Mouse (Mus musculus) stomach, postnatal 0 days (tissue): ENCODE measurements at regions not wholly inside any gene's neighbourhood (a gene's known extent, or its start where the extent isn't known, plus 50 kb on each side); places are given as distances from the start of the nearest gene placed in this dataset.

Experiments used
- ATAC-seq: fragments of 200-750 bp; cut with Nextera tagmentation; 2 replicates; pipeline ENCODE4 v1.8.0; 2017; ENCODE audit not compliant: low FRiP score, low TSS enrichment
- DNase-seq: peaks from one replicate; pipeline ENCODE4 v3.0.0-alpha.2; 2016; ENCODE audit warnings: low spot score
- H3K27ac ChIP-seq: fragments of 300-500 bp; sonication (generic); replicated peaks from 2 replicates; pipeline ENCODE4 v1.5.1; 2014; ENCODE audit warnings: mild to moderate bottlenecking, control low read depth
- H3K27me3 ChIP-seq: fragments of 300-500 bp; sonication (generic); 2 replicates; pipeline ENCODE4 v1.6.1; 2014; ENCODE audit warnings: low read length; ENCODE audit not compliant: control insufficient read depth, insufficient read depth
- H3K36me3 ChIP-seq: fragments of 300-500 bp; sonication (generic); 2 replicates; pipeline ENCODE4 v1.6.1; 2014; ENCODE audit warnings: low read length, mixed read lengths; ENCODE audit not compliant: control insufficient read depth, insufficient read depth
- H3K4me1 ChIP-seq: fragments of 300-500 bp; sonication (generic); replicated peaks from 2 replicates; pipeline ENCODE4 v1.6.1; 2014; ENCODE audit warnings: antibody characterized with exemption; ENCODE audit not compliant: control insufficient read depth, insufficient read depth
- H3K4me2 ChIP-seq: fragments of 300-500 bp; sonication (generic); replicated peaks from 2 replicates; pipeline ENCODE4 v1.6.1; 2014; ENCODE audit warnings: low read depth, mild to moderate bottlenecking, control low read depth, moderate library complexity
- H3K4me3 ChIP-seq: fragments of 300-500 bp; sonication (generic); 2 replicates; pipeline ENCODE4 v1.5.1; 2014; ENCODE audit warnings: low read depth, low read length, control low read depth
- H3K9ac ChIP-seq: fragments of 300-500 bp; sonication (generic); 2 replicates; pipeline ENCODE4 v1.6.1; 2014; ENCODE audit warnings: mild to moderate bottlenecking, low read length, control low read depth, mixed read lengths
- H3K9me3 ChIP-seq: fragments of 300-500 bp; sonication (generic); 2 replicates; pipeline ENCODE4 v1.6.1; 2016; ENCODE audit warnings: low read length; ENCODE audit not compliant: control insufficient read depth
- CTCF ChIP-seq: IDR thresholded peaks from 2 replicates; pipeline ENCODE4 v1.5.1; 2016; ENCODE audit warnings: antibody characterized with exemption, low read depth, mild to moderate bottlenecking, moderate library complexity
- EP300 ChIP-seq: optimal IDR thresholded peaks from 2 replicates; pipeline ENCODE3; 2016; ENCODE audit warnings: antibody characterized with exemption
- WGBS: fragments of 180-500 bp; shearing (Covaris S2); extraction: QIAGEN DNeasy Blood & Tissue Kit; methylation state at CpG from one replicate; pipeline ENCODE4 v1.1.7; 2014; 5-methylcytosine and 5-hydroxymethylcytosine counted together

GRCm38 (mm10) chr19:21989857-21990256 is 149.0 kb upstream of the Trpm3 start:
- TF ChIP-seq EP300 (no peak), CTCF (no peak)
- WGBS: 67% methylated on average over 4 of the region's 4 CpGs
- no peak overlapping the region for H3K9ac ChIP-seq

GRCm38 (mm10) chr19:21990970-21991369 is 147.9 kb upstream of the Trpm3 start:
- ATAC-seq: peak; percentile 42; the same call in 1 of the 2 replicates
- Histone ChIP-seq H3K4me1 (no peaks in the 10 kb centered on the region), H3K4me2 (no peak overlapping the region), H3K36me3 (no peaks in the 10 kb centered on the region), H3K4me3 (no peak overlapping the region), H3K9ac (no peak overlapping the region), H3K27me3 (no peaks in the 10 kb centered on the region), H3K9me3 (no peaks in the 10 kb centered on the region), H3K27ac (no peak overlapping the region)
- 50% methylated on average over 4 of the region's 4 CpGs for WGBS
- DNase-seq: no peak
- TF ChIP-seq EP300 (no peak), CTCF (no peak)

More at GRCm38 (mm10) chr19:21989857-21990256, 149.0 kb upstream of the Trpm3 start:
- H3K27me3 ChIP-seq: no peaks in the 10 kb centered on the region
- no peak for ATAC-seq
- no peaks in the 10 kb centered on the region for H3K4me1 ChIP-seq
- no peak for DNase-seq
- H3K9me3 ChIP-seq: no peaks in the 10 kb centered on the region
- H3K36me3 ChIP-seq: no peaks in the 10 kb centered on the region
- H3K27ac ChIP-seq: no peak overlapping the region
- H3K4me2 ChIP-seq: no peak overlapping the region
- H3K4me3 ChIP-seq: no peak overlapping the region

GRCm38 (mm10) chr19:21991413-21991812 is 147.4 kb upstream of the Trpm3 start:
- Histone ChIP-seq H3K27me3 (no peaks in the 10 kb centered on the region), H3K4me3 (no peak overlapping the region), H3K9me3 (no peaks in the 10 kb centered on the region), H3K4me2 (no peak overlapping the region), H3K27ac (no peak overlapping the region), H3K9ac (no peak overlapping the region), H3K4me1 (no peaks in the 10 kb centered on the region), H3K36me3 (no peaks in the 10 kb centered on the region)
- TF ChIP-seq CTCF (no peak), EP300 (no peak)
- no peak for ATAC-seq
- DNase-seq: no peak

- Histone ChIP-seq H3K27me3 (no peaks in the 10 kb centered on the region), H3K9me3 (no peaks in the 10 kb centered on the region), H3K9ac (no peak overlapping the region), H3K4me2 (no peak overlapping the region), H3K4me3 (no peak overlapping the region), H3K4me1 (no peaks in the 10 kb centered on the region), H3K36me3 (no peaks in the 10 kb centered on the region), H3K27ac (no peak overlapping the region)
- 73% methylated on average over 5 of the region's 5 CpGs for WGBS
- no peak for ATAC-seq
- DNase-seq: no peak
- TF ChIP-seq EP300 (no peak), CTCF (no peak)
Measured at GRCm38 (mm10) chr19:21999621-22000020, 139.2 kb upstream of the Trpm3 start.

DNA sequence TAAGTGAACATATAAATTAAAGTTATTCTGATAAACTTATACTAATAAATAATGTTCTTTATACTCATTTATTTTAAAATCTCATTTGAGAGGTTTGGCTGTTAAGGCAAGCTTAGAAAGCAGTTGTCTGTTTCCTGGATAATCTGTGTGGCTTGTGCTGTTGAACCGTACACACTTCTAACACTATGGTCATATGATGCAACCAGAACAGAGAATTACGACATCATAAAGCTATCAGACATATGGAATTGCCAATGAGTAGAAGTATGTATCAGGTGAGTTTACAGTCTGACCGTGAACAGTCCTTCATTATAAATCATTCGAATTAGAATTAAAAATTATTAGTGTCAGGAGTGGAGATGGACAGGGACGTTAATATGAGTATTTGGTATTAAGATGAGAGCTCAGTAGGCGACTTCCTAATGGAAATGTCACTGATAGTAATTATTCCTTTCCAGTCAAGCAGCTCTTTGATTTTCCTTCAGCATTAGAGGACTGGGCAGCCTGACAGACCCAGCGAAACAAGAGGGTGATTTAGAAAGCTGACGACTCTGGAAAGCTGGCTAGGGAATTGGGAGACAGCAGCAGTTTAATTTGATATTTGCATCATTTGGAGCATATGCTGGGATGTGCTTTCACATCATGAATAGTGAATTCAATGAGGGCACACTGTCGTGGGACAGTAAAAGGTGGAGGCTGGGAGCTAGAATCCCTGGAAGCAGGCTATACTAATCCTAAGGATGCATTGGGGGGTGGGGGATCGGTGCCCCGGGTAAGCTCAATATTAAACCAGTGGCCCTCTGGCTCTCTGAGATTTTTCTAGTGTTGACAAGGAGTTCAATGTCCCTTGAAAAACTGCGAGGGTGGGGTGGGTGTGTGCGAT is 130.6 kb upstream of the Trpm3 start:
- WGBS: 80% methylated on average over 13 of the region's 13 CpGs
- H3K36me3 ChIP-seq: no peaks in the 10 kb centered on the region
- TF ChIP-seq EP300: no peak
- TF ChIP-seq CTCF: no peak

GRCm38 (mm10) chr19:22010239-22010638 is 128.6 kb upstream of the Trpm3 start:
- Histone ChIP-seq H3K36me3 (no peaks in the 10 kb centered on the region), H3K27me3 (no peaks in the 10 kb centered on the region), H3K4me2 (no peak overlapping the region), H3K4me1 (no peaks in the 10 kb centered on the region), H3K9me3 (no peaks in the 10 kb centered on the region), H3K4me3 (no peak overlapping the region), H3K27ac (no peak overlapping the region), H3K9ac (no peak overlapping the region)
- TF ChIP-seq EP300: no peak
- no peak for TF ChIP-seq CTCF
- DNase-seq: no peak
- ATAC-seq: no peak
- WGBS: 70% methylated on average over 5 of the region's 5 CpGs

More for the DNA sequence above, 130.6 kb upstream of the Trpm3 start:
- Histone ChIP-seq H3K4me2 (no peak overlapping the region), H3K9ac (no peak overlapping the region), H3K9me3 (no peaks in the 10 kb centered on the region), H3K4me1 (no peaks in the 10 kb centered on the region), H3K27me3 (no peaks in the 10 kb centered on the region), H3K27ac (no peak overlapping the region), H3K4me3 (no peak overlapping the region)
- ATAC-seq: no peak
- DNase-seq: no peak
